Mouse (Mus musculus) cerebellum, adult (tissue): ENCODE data around the gene Hist1h1e.
A peak's percentile ranks its signal among the peaks of the same experiment; 100 is the strongest.
"Not testable (repeated sequence)": the region's sequence is repeated elsewhere in the genome, so short reads cannot be mapped to it uniquely, and the experiment has no call there.

Source experiments
- ATAC-seq: cut with Nextera tagmentation; 2 replicates; pipeline ENCODE4 v1.9.2; 2017; ENCODE audit warnings: mild to moderate bottlenecking, moderate library complexity, mixed read lengths; ENCODE audit not compliant: insufficient number of reproducible peaks, low FRiP score, low TSS enrichment

Hist1h1e gene

GRCm38 (mm10) chr13:23573898-23574524 is 48.3 kb downstream of the Hist1h1e start, which contains the start of the genes Hist1h2bf and Hist1h2ad:
Gene Hist1h2bf (minus strand): TSS chr13:23574196.
Gene Hist1h2ad (plus strand): TSS chr13:23574381.
- peak; percentile 90 for ATAC-seq

- ATAC-seq: not testable (repeated sequence)
Measured at GRCm38 (mm10) chr13:23573034-23573897, 49.1 kb downstream of the Hist1h1e start.

DNA sequence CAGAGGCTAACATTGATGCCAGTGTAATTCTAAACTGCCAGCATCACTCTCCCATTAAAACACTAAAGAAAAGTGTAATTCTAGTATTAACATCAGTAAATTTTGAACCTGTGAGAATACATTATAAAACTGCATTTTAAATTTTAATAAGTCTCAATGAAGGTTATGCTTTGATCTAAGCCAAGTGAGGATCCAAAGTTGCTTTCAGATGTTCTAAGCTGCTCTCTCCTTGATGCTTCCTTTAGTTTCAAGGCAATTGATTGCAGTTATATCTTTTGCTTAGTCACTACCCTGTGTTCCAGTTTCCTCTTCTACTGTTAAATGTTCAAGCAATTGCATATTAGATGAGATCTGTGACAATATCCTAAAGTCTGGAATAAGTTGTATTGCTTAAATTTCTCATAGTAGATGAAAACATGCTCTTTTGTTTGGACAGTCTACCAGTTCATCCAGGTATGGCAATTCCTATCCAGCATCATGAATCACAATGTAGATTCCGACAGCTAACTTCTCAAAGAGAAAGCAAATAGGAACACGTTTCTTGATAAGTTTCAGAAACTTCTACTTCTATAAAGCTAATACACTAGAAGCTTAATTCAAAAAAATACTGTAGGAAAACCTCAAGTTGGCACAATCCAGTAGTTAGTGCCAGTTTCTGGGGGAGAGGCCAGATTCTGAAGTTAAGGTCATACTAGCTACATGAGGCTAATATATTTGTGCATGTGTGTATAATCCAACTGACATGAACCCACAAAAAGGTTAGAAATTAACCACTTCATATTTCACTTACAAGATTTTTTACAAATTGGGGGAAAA is 49.9 kb downstream of the Hist1h1e start:
- no peak for ATAC-seq

- not testable (repeated sequence) for ATAC-seq
Measured at GRCm38 (mm10) chr13:23571504-23572217, 50.7 kb downstream of the Hist1h1e start.

DNA sequence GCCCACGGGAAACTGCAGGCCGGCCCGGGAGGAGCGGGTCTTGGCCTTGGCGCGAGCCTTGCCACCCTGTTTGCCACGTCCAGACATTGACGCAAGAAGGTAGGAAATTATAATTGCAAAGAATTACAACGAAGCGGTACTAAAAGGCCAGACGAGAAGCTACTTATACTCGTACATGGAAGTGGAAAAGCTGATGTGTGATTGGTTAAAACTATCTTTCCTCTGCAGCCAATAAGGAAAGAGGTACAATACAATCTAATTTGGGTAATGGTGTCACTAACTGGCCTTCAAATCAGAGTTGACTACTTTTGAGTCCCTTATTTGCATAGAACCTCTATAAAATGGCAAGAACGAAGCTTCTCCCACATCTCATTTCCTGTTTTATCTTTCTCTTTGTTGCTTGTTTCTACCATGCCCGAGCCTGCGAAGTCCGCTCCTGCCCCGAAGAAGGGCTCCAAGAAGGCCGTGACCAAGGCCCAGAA is 51.3 kb downstream of the Hist1h1e start, which contains the start of the genes Hist1h2ae and Hist1h2bg:
Gene Hist1h2ae (minus strand): TSS at position 199 of the 482 bp plus-strand sequence.
Gene Hist1h2bg (plus strand): TSS at position 375 of the 482 bp plus-strand sequence.
- peak; percentile 97 for ATAC-seq
